Mouse (Mus musculus): ENCODE measurements around the gene Smc1a. TPM values are rescaled to one million over a fixed set of nuclear protein-coding genes. Genes with fewer than 3 reads are reported as not detected.

The Smc1a gene
- polyA plus RNA-seq, 1 experiment from 2014 or later: 115 TPM

DNA sequence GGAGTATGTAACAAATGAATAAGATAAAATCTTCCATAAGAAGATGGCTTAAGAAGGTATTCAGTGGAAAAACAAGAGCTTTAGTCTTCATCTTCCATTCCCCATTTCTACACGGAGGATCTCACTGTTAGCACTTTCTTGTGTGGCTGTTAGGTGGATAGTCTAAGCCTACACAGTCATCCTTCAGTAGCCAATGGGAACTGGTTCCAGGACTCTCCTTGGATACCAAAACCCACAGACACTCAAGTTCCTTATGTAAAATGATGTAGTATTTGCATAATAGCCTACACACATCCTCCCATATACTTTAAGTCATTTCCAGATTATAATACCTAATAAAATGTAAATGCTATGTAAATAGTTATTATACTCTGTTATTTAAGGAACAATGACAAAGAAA is 81.3 kb downstream of the Smc1a start:
- H3K27ac ChIP-seq (ENCODE audit: low read depth, low read length): no peak overlapping the region
- 75% methylated on average over 1 of the region's 1 CpGs for WGBS
- H3K4me3 ChIP-seq (ENCODE audit: low read length): no peak overlapping the region
- no peak for ATAC-seq (ENCODE audit: low FRiP score, low TSS enrichment)
- H3K4me2 ChIP-seq (replicated peaks; ENCODE audit: low read depth, low read length): no peak overlapping the region
- H3K4me1 ChIP-seq (ENCODE audit: control insufficient read depth, insufficient read depth, low read length): no peaks in the 10 kb centered on the region
- no peaks in the 10 kb centered on the region for H3K9me3 ChIP-seq (ENCODE audit: control insufficient read depth, low read length)
- no peak overlapping the region for H3K9ac ChIP-seq (ENCODE audit: low read depth, low read length)
- no peaks in the 10 kb centered on the region; the same call in 1 of the 2 replicates for H3K27me3 ChIP-seq (ENCODE audit: control insufficient read depth, insufficient read depth, low read length)
- no peaks in the 10 kb centered on the region for H3K36me3 ChIP-seq (ENCODE audit: control insufficient read depth, insufficient read depth, low read length)

Other genes starting within 250 kb of the Smc1a start
- 85.8 and 96.4 TPM in 2 replicates for gene Huwe1, start 215.6 kb upstream of the Smc1a start, polyA plus RNA-seq (2014; fragmentation: Nextera tagmentation; extraction: Ambion mirVana)
- 231 and 241 TPM in 2 replicates for gene Hsd17b10, start 14.6 kb upstream of the Smc1a start, polyA plus RNA-seq (2014; fragmentation: Nextera tagmentation; extraction: Ambion mirVana)
- 4.3 and 4.8 TPM in 2 replicates for gene Ribc1, start 133 bp upstream of the Smc1a start, polyA plus RNA-seq (2014; fragmentation: Nextera tagmentation; extraction: Ambion mirVana)
- 3.8 and 4.0 TPM in 2 replicates for gene Iqsec2, start 127.8 kb downstream of the Smc1a start, polyA plus RNA-seq (2014; fragmentation: Nextera tagmentation; extraction: Ambion mirVana)
- 39.4 and 42.5 TPM in 2 replicates for gene Kdm5c, start 216.6 kb downstream of the Smc1a start, polyA plus RNA-seq (2014; fragmentation: Nextera tagmentation; extraction: Ambion mirVana)